Mouse (Mus musculus): ENCODE measurements around the gene Itgad. TPM values are rescaled to one million over a fixed set of nuclear protein-coding genes. Genes with fewer than 3 reads are reported as not detected.

The Itgad gene
- polyA plus RNA-seq, 1 experiment from 2014 or later: not detected

DNA sequence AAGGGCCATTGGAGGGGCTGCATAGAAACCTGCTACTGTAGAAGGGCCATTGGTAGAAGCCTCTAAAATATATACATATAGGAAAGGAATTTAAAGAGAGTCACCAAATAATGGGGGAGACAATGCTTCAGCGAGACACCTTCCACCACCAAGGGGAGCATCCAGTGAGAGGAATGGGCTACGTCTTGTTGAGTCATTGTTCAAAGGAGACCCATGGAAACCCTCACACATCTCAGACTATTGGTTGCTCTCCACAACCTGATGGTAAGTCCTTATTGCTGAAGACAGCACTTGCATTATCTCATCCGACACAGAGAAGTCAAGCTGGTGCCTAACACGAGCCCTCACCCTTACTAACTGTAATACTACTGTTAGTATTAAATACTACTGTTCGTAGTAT lies 101.6 kb downstream of the Itgad start:
- Histone ChIP-seq H3K9me3 (replicated peaks; ENCODE audit: control insufficient read depth, low read length) (no peaks in the 10 kb centered on the region), H3K4me2 (ENCODE audit: low read depth, low read length) (no peak overlapping the region), H3K9ac (ENCODE audit: low read length) (no peak overlapping the region), H3K27me3 (ENCODE audit: control insufficient read depth, insufficient read depth, low read length) (no peaks in the 10 kb centered on the region), H3K4me1 (ENCODE audit: control insufficient read depth, insufficient read depth, low read length) (peaks cover 11% of the 10 kb centered on the region), H3K4me3 (replicated peaks; ENCODE audit: low read length) (no peak overlapping the region), H3K36me3 (ENCODE audit: control insufficient read depth, insufficient read depth, low read length) (peaks cover 5% of the 10 kb centered on the region; the same call in 1 of the 2 replicates), H3K27ac (ENCODE audit: low read length) (no peak overlapping the region)
- 84% methylated on average over 5 of the region's 5 CpGs for WGBS
- ATAC-seq (ENCODE audit: insufficient read depth, low FRiP score): no peak

DNA sequence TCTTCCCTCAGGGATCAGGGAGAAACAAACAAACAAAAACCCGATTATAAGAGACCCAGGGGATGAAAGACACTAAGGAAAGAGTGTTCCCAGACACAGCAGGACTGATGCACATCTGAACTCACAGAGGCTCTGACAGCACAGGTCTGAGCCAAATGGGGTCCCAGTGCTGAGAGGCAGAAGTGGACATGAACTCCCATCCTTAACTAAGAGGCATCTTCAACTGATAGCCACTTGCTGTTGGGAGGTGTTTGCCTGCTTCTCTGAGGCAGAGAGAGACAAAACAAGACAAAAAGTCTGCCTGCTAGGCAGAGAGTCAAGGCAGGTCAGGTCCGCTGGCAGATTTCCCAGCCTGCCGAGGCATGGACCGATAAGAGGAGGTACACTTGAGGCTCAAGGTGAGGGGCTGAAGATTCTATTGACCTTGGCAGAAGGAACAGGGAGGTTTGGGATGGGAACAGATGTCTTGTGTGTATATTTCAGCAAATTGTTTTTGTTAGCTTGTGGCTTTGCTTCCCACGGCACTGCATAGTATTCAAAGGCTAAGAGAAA lies 102.7 kb downstream of the Itgad start:
- Histone ChIP-seq H3K27ac (ENCODE audit: low read length) (peak overlapping the region; percentile 2; the same call in 1 of the 2 replicates), H3K36me3 (ENCODE audit: control insufficient read depth, insufficient read depth, low read length) (peaks cover 5% of the 10 kb centered on the region; the same call in 1 of the 2 replicates), H3K9ac (ENCODE audit: low read length) (0 out of 2 replicates have a peak overlapping the region, but pooled peaks have one; percentile 5), H3K4me3 (replicated peaks; ENCODE audit: low read length) (no peak overlapping the region), H3K4me1 (ENCODE audit: control insufficient read depth, insufficient read depth, low read length) (peaks cover 11% of the 10 kb centered on the region), H3K27me3 (ENCODE audit: control insufficient read depth, insufficient read depth, low read length) (no peaks in the 10 kb centered on the region), H3K9me3 (replicated peaks; ENCODE audit: control insufficient read depth, low read length) (no peaks in the 10 kb centered on the region), H3K4me2 (ENCODE audit: low read depth, low read length) (0 out of 2 replicates have a peak overlapping the region, but pooled peaks have one; percentile 17)
- ATAC-seq (ENCODE audit: insufficient read depth, low FRiP score): peak; percentile 31; the same call in 1 of the 2 replicates
- 31% methylated on average over 5 of the region's 5 CpGs for WGBS

DNA sequence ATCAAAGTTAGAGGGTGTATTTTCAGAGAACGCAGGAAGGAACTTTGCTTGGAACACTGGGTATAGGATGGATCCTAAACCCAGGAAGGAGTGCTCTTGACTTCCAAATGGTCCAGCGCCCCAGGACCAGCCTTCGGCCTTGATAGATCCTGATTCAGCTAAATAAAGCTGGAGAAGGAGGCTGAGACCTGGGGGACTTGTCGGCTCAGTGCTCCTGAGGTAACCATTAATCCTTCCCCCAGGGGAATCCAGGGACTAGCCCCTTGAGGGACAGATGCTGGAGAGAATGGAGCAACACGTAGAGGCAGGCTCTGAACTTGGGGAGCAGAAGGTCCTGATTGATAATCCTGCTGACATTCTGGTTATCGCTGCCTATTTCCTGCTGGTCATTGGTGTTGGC lies 111.2 kb downstream of the Itgad start, which contains the start of gene Slc5a2:
TSS of gene Slc5a2 (plus strand) at position 247 of the 400 bp plus-strand sequence.
- Histone ChIP-seq H3K4me1 (ENCODE audit: control insufficient read depth, insufficient read depth, low read length) (0 out of 2 replicates have a peak, but pooled peaks cover 3% of the 10 kb centered on the region), H3K9me3 (replicated peaks; ENCODE audit: control insufficient read depth, low read length) (no peaks in the 10 kb centered on the region), H3K4me3 (replicated peaks; ENCODE audit: low read length) (no peak within 1 kb of the TSS), H3K27me3 (ENCODE audit: control insufficient read depth, insufficient read depth, low read length) (no peaks in the 10 kb centered on the region), H3K27ac (ENCODE audit: low read length) (no peak within 1 kb of the TSS), H3K36me3 (ENCODE audit: control insufficient read depth, insufficient read depth, low read length) (no peaks in the 10 kb centered on the region), H3K4me2 (ENCODE audit: low read depth, low read length) (no peak within 1 kb of the TSS), H3K9ac (ENCODE audit: low read length) (no peak within 1 kb of the TSS)
- ATAC-seq (ENCODE audit: insufficient read depth, low FRiP score): no peak
- WGBS: 77% methylated on average over 6 of the region's 6 CpGs

DNA sequence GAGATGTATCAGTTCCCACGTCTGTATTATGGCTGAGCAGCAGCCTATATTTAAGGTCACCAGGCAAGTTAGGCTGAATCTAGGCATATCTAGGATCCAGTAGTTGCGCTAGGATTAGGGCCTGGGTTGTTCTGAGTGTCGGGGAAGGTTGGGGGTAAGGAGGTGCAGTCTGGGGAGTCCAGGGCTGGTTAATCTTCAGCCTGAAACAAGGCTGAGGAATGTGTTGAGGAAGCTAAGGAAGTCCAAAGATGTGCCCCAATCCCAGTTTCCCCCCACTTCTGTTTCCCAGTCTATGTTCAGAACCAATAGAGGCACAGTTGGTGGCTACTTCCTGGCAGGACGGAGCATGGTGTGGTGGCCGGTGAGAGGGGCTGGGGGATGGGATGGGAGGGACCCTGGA lies 111.9 kb downstream of the Itgad start:
- WGBS: 70% methylated on average over 5 of the region's 5 CpGs
- H3K27ac ChIP-seq (ENCODE audit: low read length): no peak overlapping the region
- no peaks in the 10 kb centered on the region for H3K36me3 ChIP-seq (ENCODE audit: control insufficient read depth, insufficient read depth, low read length)
- 0 out of 2 replicates have a peak, but pooled peaks cover 3% of the 10 kb centered on the region for H3K4me1 ChIP-seq (ENCODE audit: control insufficient read depth, insufficient read depth, low read length)
- no peaks in the 10 kb centered on the region for H3K27me3 ChIP-seq (ENCODE audit: control insufficient read depth, insufficient read depth, low read length)
- H3K9me3 ChIP-seq (replicated peaks; ENCODE audit: control insufficient read depth, low read length): no peaks in the 10 kb centered on the region
- no peak for ATAC-seq (ENCODE audit: insufficient read depth, low FRiP score)
- H3K4me3 ChIP-seq (replicated peaks; ENCODE audit: low read length): no peak overlapping the region
- no peak overlapping the region for H3K4me2 ChIP-seq (ENCODE audit: low read depth, low read length)
- no peak overlapping the region for H3K9ac ChIP-seq (ENCODE audit: low read length)

DNA sequence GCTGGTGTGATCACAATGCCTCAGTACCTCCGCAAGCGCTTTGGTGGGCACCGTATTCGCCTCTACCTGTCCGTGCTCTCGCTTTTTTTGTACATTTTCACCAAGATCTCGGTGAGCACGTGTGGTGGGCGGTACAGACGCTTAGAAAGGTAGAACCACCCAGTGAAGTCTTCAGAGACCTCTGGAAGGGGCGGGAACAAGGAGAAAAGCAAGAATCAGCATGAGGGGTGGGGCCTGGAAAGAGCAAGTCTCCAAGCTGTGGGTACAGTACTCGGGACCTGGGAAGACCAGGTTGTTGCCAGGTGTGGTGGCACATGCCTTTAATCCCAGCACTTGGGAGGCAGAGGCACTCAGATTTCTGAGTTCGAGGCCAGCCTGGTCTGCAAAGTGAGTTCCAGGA lies 113.2 kb downstream of the Itgad start:
- no peaks in the 10 kb centered on the region for H3K27me3 ChIP-seq (ENCODE audit: control insufficient read depth, insufficient read depth, low read length)
- H3K4me3 ChIP-seq (replicated peaks; ENCODE audit: low read length): no peak overlapping the region
- H3K27ac ChIP-seq (ENCODE audit: low read length): no peak overlapping the region
- no peaks in the 10 kb centered on the region for H3K9me3 ChIP-seq (replicated peaks; ENCODE audit: control insufficient read depth, low read length)
- H3K4me2 ChIP-seq (ENCODE audit: low read depth, low read length): no peak overlapping the region
- no peak for ATAC-seq (ENCODE audit: insufficient read depth, low FRiP score)
- 55% methylated on average over 13 of the region's 13 CpGs for WGBS
- H3K4me1 ChIP-seq (ENCODE audit: control insufficient read depth, insufficient read depth, low read length): 0 out of 2 replicates have a peak, but pooled peaks cover 3% of the 10 kb centered on the region
- no peak overlapping the region for H3K9ac ChIP-seq (ENCODE audit: low read length)
- H3K36me3 ChIP-seq (ENCODE audit: control insufficient read depth, insufficient read depth, low read length): 0 out of 2 replicates have a peak, but pooled peaks cover 5% of the 10 kb centered on the region

DNA sequence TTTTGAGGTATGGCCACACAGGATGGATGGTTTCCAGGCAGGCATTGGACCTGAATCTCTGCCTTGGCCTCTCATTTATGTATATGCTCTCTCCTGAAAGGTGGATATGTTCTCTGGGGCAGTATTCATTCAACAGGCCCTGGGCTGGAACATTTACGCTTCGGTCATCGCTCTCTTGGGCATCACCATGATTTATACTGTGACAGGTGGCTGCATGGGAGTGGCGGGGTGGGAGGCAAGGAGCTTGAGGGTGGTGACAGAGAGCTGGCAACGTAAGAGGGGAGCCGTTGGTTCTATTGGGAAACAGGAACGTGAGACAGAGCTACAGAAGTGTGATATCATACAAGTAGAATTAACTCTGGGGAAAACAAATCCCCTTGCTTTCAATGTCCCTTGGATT lies 113.6 kb downstream of the Itgad start:
- ATAC-seq (ENCODE audit: insufficient read depth, low FRiP score): no peak
- Histone ChIP-seq H3K4me1 (ENCODE audit: control insufficient read depth, insufficient read depth, low read length) (0 out of 2 replicates have a peak, but pooled peaks cover 3% of the 10 kb centered on the region), H3K9ac (ENCODE audit: low read length) (no peak overlapping the region), H3K27me3 (ENCODE audit: control insufficient read depth, insufficient read depth, low read length) (no peaks in the 10 kb centered on the region), H3K4me2 (ENCODE audit: low read depth, low read length) (no peak overlapping the region), H3K4me3 (replicated peaks; ENCODE audit: low read length) (no peak overlapping the region), H3K36me3 (ENCODE audit: control insufficient read depth, insufficient read depth, low read length) (0 out of 2 replicates have a peak, but pooled peaks cover 5% of the 10 kb centered on the region), H3K27ac (ENCODE audit: low read length) (no peak overlapping the region), H3K9me3 (replicated peaks; ENCODE audit: control insufficient read depth, low read length) (no peaks in the 10 kb centered on the region)
- 79% methylated on average over 7 of the region's 7 CpGs for WGBS

DNA sequence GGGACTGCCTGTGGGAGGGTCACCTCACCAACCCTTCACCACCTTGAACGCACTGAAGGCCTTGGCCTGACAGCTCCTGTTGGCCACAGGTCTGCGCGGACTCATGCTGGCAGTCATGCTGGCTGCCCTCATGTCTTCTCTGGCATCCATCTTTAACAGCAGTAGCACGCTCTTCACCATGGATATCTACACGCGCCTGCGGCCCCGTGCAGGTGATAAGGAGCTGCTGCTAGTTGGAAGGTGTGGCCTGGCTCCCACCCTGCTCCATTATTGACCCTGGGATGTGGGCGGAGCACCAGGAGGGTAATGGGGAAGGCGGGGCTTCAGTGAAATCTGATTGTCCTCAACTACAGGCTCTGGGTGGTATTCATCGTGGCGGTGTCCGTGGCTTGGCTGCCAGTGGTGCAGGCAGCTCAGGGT lies 116.3 kb downstream of the Itgad start:
- no peak overlapping the region for H3K27ac ChIP-seq (ENCODE audit: low read length)
- WGBS: 47% methylated on average over 13 of the region's 13 CpGs
- peaks cover 14% of the 10 kb centered on the region; the same call in 1 of the 2 replicates for H3K36me3 ChIP-seq (ENCODE audit: control insufficient read depth, insufficient read depth, low read length)
- ATAC-seq (ENCODE audit: insufficient read depth, low FRiP score): peak; percentile 87
- no peak overlapping the region for H3K4me3 ChIP-seq (replicated peaks; ENCODE audit: low read length)
- H3K4me1 ChIP-seq (ENCODE audit: control insufficient read depth, insufficient read depth, low read length): 0 out of 2 replicates have a peak, but pooled peaks cover 3% of the 10 kb centered on the region
- no peaks in the 10 kb centered on the region for H3K9me3 ChIP-seq (replicated peaks; ENCODE audit: control insufficient read depth, low read length)
- H3K27me3 ChIP-seq (ENCODE audit: control insufficient read depth, insufficient read depth, low read length): no peaks in the 10 kb centered on the region
- 0 out of 2 replicates have a peak overlapping the region, but pooled peaks have one; percentile 15 for H3K4me2 ChIP-seq (ENCODE audit: low read depth, low read length)
- H3K9ac ChIP-seq (ENCODE audit: low read length): no peak overlapping the region

DNA sequence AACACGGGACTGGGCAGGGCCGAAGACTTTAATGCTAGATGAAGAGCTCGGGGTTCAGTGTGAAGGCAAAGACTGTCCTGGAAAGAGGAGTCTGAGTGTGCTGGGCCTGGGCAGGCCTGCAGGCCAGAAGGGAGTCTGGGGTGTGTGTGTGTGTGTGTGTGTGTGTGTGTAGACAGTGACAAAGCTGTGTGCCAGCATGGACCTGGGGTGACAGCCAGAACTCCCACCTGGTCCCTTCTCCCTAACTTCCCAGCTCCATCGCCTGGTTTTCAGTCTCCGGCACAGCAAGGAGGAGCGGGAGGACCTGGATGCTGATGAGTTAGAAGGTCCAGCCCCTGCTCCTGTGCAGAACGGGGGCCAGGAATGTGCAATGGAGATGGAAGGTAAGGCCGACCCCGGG lies 117.3 kb downstream of the Itgad start:
- H3K4me1 ChIP-seq (ENCODE audit: control insufficient read depth, insufficient read depth, low read length): 0 out of 2 replicates have a peak, but pooled peaks cover 3% of the 10 kb centered on the region
- H3K27me3 ChIP-seq (ENCODE audit: control insufficient read depth, insufficient read depth, low read length): no peaks in the 10 kb centered on the region
- no peak for ATAC-seq (ENCODE audit: insufficient read depth, low FRiP score)
- H3K9me3 ChIP-seq (replicated peaks; ENCODE audit: control insufficient read depth, low read length): no peaks in the 10 kb centered on the region
- H3K4me3 ChIP-seq (replicated peaks; ENCODE audit: low read length): no peak overlapping the region
- H3K27ac ChIP-seq (ENCODE audit: low read length): no peak overlapping the region
- 94% methylated on average over 9 of the region's 9 CpGs for WGBS
- H3K4me2 ChIP-seq (ENCODE audit: low read depth, low read length): no peak overlapping the region
- H3K9ac ChIP-seq (ENCODE audit: low read length): no peak overlapping the region
- H3K36me3 ChIP-seq (ENCODE audit: control insufficient read depth, insufficient read depth, low read length): peaks cover 14% of the 10 kb centered on the region; the same call in 1 of the 2 replicates

Measured in stomach, embryonic 16.5 days (tissue).